Mouse (Mus musculus) CD4-positive, CD25-positive, alpha-beta regulatory T cell, adult 4 months (primary cell): ENCODE measurements at regions not wholly inside any gene's neighbourhood (a gene's known extent, or its start where the extent isn't known, plus 50 kb on each side); places are given as distances from the start of the nearest gene placed in this dataset.

ENCODE experiments used
- ATAC-seq: one replicate; pipeline ENCODE4 v1.8.0; 2017

GRCm38 (mm10) chr4:71187801-71188200 lies 570.0 kb downstream of the Gm11232 start:
- ATAC-seq = no peak

DNA sequence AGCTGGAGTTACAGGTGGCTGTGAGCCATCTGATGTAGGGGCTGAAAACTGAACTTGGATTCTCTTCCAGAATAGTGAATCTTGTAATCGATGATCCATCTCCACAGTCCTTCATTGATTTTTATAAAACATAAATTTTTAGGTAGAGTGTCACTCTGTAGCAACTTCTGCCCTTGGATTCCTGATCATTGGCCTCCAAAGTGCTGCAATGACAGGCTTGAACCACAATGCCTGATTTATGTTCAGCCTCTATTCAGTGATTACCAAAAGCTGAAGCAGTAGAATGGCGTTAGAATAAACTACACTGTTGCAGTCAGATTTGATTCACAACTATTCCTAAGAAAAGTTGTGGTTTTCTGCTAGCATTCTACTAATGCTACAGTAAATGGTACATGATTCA lies 580.1 kb downstream of the Gm11232 start:
- no peak for ATAC-seq

DNA sequence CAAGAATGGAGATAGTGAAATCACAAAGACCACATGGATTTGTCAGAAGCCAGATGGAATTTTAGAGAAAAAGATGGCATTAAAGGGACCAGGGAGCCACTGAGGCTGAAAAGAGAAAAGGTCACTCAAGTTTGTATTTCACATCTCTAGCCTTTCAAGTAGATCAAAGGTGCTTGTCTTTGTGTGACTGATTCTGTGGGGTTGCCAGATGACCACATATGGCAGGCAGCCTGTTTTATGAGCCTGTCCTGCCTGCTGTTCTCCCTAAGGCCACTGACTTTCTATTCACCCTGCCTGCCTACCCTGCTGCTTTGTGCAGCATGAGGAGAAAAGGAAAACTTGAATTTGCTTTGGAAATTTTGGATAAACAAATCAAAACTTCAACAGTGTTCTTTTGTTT lies 592.0 kb downstream of the Gm11232 start:
- no peak for ATAC-seq

DNA sequence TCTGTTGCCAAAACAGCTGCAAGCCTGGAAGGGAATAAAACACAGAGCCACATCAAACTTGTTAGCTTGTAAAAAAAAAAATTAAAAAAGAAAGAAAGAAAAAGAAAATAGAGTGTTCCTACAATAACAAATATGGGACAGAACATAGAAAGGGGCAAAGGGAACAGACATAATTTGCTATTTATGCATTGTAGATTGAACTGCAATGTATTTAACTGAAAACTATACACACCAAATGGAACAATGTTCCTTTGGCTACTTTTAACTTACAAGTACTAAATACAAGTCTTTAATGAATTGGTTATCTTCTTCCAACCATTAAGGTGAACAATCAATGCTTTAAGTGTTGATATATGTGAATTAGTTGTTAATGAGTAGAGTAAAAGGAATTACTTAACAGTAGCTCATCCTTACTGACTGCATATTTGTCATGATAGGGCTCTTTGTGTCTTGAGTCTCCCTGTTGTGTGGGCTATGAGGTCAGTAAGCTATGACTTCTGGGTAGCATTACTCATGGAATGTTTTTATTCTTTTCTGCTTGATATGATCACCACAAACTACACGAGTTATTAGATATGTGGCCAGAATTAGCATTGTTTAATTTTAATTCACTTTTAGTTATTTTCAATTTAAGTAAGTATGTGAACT lies 597.0 kb upstream of the Megf9 start:
- ATAC-seq = no peak

- ATAC-seq = no peak
Observed at GRCm38 (mm10) chr4:71130946-71131669, 596.3 kb upstream of the Megf9 start.

DNA sequence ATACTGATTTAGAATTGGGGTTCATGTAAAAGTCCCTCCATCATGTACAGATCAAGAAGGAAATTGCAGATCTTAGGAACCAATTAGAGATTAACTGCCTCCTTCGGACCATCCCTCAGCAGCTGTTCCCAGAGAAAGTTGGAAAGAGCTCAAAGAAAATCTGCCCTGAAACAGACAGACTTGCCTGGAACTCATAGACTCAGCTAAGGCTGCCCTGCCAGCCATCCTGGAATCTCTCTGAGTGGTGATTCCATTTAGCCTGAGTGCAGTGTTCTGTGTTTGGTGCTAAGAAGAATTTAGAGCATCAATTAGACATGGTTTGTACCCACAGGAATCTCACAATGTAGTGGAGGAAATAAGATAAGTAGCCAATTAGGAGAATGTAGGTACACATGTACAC lies 594.5 kb upstream of the Megf9 start:
- ATAC-seq = no peak
